Mouse (Mus musculus) A20 (cell line): ENCODE data around the gene Pdzph1.

Experiments
- DNase-seq: peaks from one replicate; pipeline ENCODE4 v3.0.0-alpha.2; 2011; ENCODE audit warnings: low read depth, low spot score

The Pdzph1 gene

DNA sequence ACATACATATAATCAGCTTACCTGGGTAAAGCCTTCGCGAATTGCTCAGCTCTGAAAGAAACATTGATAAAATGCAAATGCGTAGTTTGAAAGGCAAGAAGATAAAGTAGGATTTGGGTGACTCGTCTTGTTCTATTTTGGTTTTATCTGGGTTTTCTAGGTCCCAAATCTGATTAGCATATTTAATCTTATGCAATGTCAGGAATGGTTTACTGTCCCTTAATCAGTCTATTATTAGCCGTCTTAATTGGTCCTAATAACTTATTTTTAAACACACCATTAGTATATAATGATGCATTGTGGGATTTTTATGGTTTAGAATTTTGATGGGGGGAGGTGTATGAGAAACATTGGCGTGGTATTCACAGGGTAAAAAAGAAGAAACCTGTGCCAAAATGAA lies at the start of gene Pdzph1:
Gene Pdzph1, minus strand, starts transcription at position 101 of the 400 bp plus-strand sequence.
- no peak for DNase-seq

- DNase-seq: peak; percentile 82
These were observed 48.6 kb upstream of the Pdzph1 start for GRCm38 (mm10) chr17:59039754-59040153.

- no peak for DNase-seq
These were observed 42.3 kb upstream of the Pdzph1 start for GRCm38 (mm10) chr17:59033445-59033844.

- no peak for DNase-seq
These were observed 35.2 kb upstream of the Pdzph1 start for GRCm38 (mm10) chr17:59026336-59026735.

GRCm38 (mm10) chr17:59024502-59024901 lies 33.3 kb upstream of the Pdzph1 start:
- DNase-seq: no peak

- DNase-seq: no peak
These were observed 32.8 kb upstream of the Pdzph1 start for GRCm38 (mm10) chr17:59023971-59024370.

DNA sequence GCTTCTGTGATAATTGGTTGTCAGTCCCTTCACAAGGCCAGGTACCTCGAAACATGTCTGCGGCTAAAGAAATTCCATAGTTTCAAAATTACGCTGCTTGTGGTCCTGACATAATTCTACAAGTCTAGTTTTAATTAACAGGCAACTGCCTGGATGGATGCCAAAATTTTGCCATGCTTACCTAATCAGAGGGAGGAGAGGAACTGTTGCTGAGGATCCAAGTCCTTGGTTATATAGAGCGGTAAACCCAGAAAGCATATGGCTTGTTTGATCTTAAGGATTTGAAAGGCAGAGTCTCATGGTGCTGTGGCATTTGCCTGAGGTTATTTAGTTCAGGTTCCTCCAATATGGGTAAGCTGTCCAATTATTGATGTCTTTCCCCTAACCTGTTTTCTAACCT lies 27.5 kb upstream of the Pdzph1 start:
- no peak for DNase-seq

DNA sequence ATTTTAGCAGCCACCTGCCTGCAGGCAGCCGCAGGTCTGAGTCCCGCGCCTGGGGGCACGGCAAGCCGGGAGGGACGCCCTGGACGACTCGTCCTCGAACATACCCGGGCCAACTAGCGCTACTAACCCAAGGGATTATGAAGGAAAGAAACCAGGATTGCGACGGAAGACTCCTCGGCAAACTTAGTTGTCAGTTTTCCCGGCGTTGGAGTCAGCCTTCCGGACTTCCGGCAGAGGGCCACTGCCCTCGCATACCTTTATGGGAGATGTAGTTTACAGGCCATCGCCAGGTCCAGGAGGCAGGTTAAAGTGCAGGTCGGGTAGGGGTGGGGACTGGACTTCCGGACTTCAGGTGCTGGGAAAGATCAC lies 21.9 kb upstream of the Pdzph1 start, which contains the start of gene Nudt12:
Gene Nudt12, minus strand, starts transcription at position 282 of the 369 bp plus-strand sequence.
- DNase-seq: no peak

- DNase-seq: no peak
These were observed 21.4 kb upstream of the Pdzph1 start for GRCm38 (mm10) chr17:59012421-59013090.

DNA sequence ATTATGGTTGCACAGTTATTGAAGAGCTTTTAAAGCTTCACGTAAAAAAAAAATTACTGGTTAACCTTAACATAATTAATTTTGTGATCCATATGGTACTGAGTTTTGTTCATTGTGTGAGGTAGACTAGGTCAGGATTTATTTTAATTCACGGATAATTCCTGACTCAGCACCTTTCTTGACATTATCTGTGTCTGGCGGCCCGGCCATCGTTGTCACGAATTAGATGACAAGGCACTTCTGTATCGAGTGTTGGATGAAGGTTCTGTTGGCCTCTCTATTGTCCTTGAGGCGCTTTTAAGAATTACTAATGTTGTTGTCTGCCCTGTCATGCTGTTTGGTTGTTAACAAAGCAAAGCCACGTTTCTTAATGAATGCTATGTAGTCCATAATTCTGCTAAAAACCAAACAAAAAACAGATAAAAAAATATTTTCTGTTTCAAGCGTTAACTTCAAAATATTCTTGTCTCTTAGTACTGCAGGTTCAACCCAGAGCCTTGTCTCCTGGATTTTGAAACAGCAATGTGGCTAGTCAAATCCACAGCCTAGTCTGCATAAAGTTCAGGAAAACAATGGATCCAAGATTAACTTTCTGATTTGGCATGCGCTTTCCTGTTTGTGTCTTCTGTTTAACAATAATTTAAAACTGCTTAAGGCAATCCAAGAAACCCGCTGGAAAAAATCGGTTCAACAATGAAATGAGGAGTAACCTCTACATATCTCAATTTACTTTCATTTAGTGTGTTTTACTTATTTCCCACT lies 20.6 kb upstream of the Pdzph1 start:
- no peak for DNase-seq

DNA sequence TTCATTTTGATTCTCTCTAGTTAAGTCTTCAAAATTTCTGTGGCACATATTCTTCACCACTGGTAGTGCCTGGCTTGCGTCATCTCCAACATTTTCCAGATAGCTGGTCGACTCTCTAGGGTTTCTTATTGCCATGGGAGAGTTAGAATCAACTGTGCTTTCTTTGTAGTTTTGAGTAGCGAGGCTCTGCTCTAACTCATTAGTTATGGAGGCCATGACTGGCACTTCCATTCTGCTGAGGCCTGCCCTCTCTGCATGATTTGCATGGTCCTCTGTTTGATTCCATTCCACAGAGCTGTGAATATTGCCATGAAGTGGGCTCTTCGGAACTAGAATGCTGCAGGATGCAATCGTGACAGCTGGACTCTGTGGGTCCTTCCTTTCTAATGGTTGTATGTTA lies 17.9 kb downstream of the Pdzph1 start:
- no peak for DNase-seq

DNA sequence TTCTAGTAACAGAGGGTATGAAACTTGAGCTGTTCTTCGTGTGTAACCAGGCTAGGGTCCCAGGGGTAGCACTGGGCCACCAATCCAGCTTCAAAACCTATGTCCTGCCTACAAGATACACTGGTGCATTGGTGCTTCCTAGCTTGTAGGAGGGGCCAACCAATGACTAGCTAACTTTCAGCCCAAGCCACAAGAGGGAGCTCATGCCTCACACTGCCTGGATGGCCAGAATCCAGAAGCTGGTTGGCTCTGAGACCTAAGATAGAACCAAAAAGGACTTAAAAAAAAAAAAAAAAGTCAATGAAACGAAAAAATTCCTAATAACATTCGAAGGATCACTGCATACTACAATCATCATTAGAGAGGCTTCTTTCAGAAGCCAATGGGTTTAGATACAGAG lies 31.3 kb downstream of the Pdzph1 start:
- DNase-seq: peak; percentile 88

GRCm38 (mm10) chr17:58957055-58957454 lies 34.1 kb downstream of the Pdzph1 start:
- DNase-seq: peak; percentile 87

DNA sequence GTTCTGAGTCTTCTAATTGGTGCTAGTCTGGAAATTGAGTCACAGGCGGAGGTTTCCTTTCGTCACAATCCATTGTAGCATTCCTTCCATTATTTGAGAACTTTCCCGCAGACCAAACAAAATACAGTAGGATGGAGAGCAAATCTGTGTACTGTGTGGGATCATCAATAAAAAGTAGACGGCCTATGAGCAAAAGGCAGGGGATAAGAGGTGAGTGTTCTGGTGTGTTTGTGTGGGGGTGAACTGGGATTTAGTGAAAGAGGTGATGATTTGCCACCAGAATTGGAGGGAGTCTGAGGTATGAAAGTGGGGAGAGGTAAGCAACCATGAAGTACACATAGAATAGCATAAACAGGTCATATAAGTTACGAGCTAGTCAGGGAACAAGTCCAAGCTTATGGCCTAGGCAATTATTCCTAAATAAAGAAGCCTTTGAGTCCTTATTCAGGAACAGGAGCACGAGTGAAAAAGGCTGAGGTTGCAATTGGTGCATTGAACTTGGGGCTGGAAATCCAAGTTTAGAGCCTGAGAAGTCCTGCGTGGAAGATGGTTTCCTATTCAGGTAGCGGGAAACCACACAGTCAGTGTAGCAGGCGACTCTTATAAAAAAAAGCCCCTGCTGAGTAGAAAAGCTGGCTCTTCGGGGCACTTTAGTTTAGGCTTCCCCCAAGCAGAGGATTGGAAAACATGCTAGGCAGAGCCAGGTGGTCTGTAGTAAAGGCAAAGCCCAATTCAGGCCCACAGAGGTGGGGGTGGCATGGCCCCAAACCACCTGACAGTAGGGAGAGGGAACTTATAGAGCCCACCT lies 48.0 kb downstream of the Pdzph1 start:
- DNase-seq: no peak

DNA sequence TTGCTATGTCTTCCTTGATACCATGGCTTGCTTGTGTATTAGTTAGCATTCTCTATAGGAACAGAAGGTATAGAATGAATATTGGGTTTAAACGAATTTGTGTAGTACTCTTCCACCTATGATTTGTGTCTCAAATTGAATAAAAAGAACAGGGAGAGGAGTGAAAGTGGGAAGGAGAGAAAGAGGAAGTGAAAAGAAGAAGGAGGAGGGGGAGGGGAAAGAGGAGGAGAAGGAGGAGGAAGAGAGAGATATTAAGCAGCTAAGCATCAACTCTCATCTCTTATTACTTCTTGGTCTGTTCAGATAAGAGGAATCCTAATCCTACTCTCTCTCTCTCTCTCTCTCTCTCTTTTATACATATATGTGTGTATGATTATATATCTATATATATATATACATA lies 52.6 kb downstream of the Pdzph1 start:
- DNase-seq: peak; percentile 58

- no peak for DNase-seq
These were observed 53.6 kb downstream of the Pdzph1 start for GRCm38 (mm10) chr17:58937533-58937932.

DNA sequence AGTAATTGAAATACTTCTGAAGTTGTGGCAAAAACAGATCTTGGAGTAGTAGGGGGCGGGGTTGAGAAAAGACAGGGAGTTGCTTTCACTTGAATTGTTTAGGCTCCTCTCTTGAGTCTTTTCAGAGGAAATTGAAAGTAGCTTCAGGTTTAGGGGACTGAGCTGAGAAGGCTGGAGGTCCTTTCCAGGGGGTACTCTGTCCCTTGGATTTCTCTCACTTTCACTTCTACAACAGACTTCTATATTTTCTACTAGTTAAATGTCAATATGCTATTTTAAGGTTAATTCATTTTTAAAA lies 58.2 kb downstream of the Pdzph1 start:
- no peak for DNase-seq

- DNase-seq: no peak
These were observed 58.7 kb downstream of the Pdzph1 start for GRCm38 (mm10) chr17:58932279-58932982.

GRCm38 (mm10) chr17:58924754-58925546 lies 66.2 kb downstream of the Pdzph1 start:
- no peak for DNase-seq

- DNase-seq: peak; percentile 11
These were observed 67.2 kb downstream of the Pdzph1 start for GRCm38 (mm10) chr17:58923901-58924476.
